Mouse (Mus musculus) lung, postnatal 0 days (tissue): ENCODE measurements around the gene Cdc73. TPM values are rescaled to one million over a fixed set of nuclear protein-coding genes. Genes with fewer than 3 reads are reported as not detected.

Experiments used
- ATAC-seq: fragments of 200-750 bp; cut with Nextera tagmentation; 2 replicates; pipeline ENCODE4 v1.8.0; 2017; ENCODE audit warnings: moderate library complexity
- DNase-seq: peaks from one replicate; pipeline ENCODE4 v3.0.0-alpha.2; 2016; ENCODE audit warnings: low spot score
- H3K27ac ChIP-seq: fragments of 300-500 bp; sonication (generic); 2 replicates; pipeline ENCODE4 v1.5.1; 2014; ENCODE audit warnings: antibody characterized with exemption, mild to moderate bottlenecking, low read length, mixed read lengths
- H3K27me3 ChIP-seq: fragments of 300-500 bp; sonication (generic); replicated peaks from 2 replicates; pipeline ENCODE4 v1.6.1; 2014; ENCODE audit warnings: low read length, mixed read lengths; ENCODE audit not compliant: insufficient read depth
- H3K36me3 ChIP-seq: fragments of 300-500 bp; sonication (generic); 2 replicates; pipeline ENCODE4 v1.6.1; 2014; ENCODE audit warnings: low read length, mixed read lengths; ENCODE audit not compliant: insufficient read depth
- H3K4me1 ChIP-seq: fragments of 300-500 bp; sonication (generic); 2 replicates; pipeline ENCODE4 v1.6.1; 2014; ENCODE audit warnings: antibody characterized with exemption, low read depth, low read length, mixed read lengths; ENCODE audit not compliant: insufficient read depth
- H3K4me2 ChIP-seq: fragments of 300-500 bp; sonication (generic); replicated peaks from 2 replicates; pipeline ENCODE4 v1.6.1; 2014; ENCODE audit warnings: low read depth, mild to moderate bottlenecking, low read length, moderate library complexity, mixed read lengths
- H3K4me3 ChIP-seq: fragments of 300-500 bp; sonication (generic); 2 replicates; pipeline ENCODE4 v1.5.1; 2014; ENCODE audit warnings: low read depth, low read length
- H3K9ac ChIP-seq: fragments of 300-500 bp; sonication (generic); replicated peaks from 2 replicates; pipeline ENCODE4 v1.6.1; 2014; ENCODE audit warnings: low read depth, mild to moderate bottlenecking
- H3K9me3 ChIP-seq: fragments of 300-500 bp; sonication (generic); 2 replicates; pipeline ENCODE4 v1.6.1; 2016; ENCODE audit warnings: low read length, mixed read lengths
- CTCF ChIP-seq: IDR thresholded peaks from 2 replicates; pipeline ENCODE4 v1.5.1; 2016; ENCODE audit warnings: antibody characterized with exemption, mild to moderate bottlenecking
- EP300 ChIP-seq: IDR thresholded peaks from 2 replicates; pipeline ENCODE4 v1.6.1; 2016; ENCODE audit warnings: antibody characterized with exemption, mild to moderate bottlenecking, control low read depth
- WGBS: fragments of 180-500 bp; shearing (Covaris S2); extraction: QIAGEN DNeasy Blood & Tissue Kit; methylation state at CpG from one replicate; pipeline ENCODE4 v1.1.7; 2014; 5-methylcytosine and 5-hydroxymethylcytosine counted together
- polyA plus RNA-seq: library from polyadenylated mRNA; unstranded; fragments of >200 nt; fragmentation: Nextera tagmentation; extraction: Ambion mirVana; gene quantifications from 2 replicates; pipeline ENCODE4 v1.2.1, GENCODE M21; 2015

The Cdc73 gene
- polyA plus RNA-seq, 1 experiment from 2014 or later = 15.0 TPM

DNA sequence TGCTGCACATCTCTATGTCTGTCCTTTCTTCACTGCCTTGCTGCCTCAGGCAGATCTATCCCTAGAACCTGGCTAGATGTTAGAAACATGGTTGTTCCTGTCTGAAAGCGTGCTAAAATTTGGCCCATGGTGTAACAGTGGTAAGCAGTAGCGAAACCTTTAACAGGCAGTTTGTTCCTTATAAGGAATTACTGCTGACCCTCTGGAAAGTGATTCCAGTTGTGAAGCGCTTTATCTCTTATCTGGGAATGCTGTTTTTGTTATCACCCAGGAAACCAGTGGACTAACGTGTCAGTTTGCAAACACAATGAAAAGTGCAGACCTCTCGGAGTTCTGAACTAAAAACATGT is 7.9 kb upstream of the Cdc73 start:
- no peak for DNase-seq
- WGBS = 42% methylated on average over 5 of the region's 5 CpGs
- Histone ChIP-seq H3K4me1 (no peaks in the 10 kb centered on the region), H3K27me3 (no peaks in the 10 kb centered on the region), H3K9me3 (no peaks in the 10 kb centered on the region), H3K4me3 (no peak overlapping the region), H3K4me2 (no peak overlapping the region), H3K36me3 (no peaks in the 10 kb centered on the region), H3K27ac (no peak overlapping the region), H3K9ac (no peak overlapping the region)
- ATAC-seq = no peak
- no peak for TF ChIP-seq EP300
- no peak for TF ChIP-seq CTCF

DNA sequence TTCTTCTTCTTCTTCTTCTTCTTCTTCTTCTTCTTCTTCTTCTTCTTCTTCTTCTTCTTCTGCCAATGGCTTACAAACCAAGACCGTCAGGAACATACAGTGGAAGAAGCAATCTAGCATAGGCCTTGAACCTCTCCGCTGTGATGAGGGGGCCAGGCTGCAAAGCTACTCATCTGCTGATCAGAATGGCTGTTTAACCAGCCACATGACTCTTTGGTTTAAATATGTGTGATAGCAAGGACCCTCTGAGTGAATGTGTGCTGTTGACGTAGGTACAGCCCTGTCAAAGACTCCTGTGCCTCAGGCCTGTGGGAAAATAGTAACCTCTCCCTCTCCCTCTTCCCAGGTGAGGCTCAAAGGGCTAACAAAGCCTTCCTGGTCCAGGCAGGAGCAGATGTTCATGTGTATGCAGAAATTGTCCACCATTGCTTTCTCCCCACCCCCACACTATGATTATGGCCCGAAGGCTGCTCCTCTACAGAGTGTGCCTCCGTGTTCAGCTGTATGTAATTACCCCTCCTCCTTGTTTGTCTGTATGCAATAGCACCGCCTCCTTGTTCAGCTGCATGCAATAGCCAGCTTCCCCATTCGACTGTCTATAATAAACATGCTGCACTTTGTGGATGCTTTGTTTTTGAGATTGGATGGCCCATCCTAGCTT is 7.4 kb upstream of the Cdc73 start:
- Histone ChIP-seq H3K27ac (no peak overlapping the region), H3K4me3 (no peak overlapping the region), H3K4me2 (no peak overlapping the region), H3K9me3 (no peaks in the 10 kb centered on the region), H3K27me3 (no peaks in the 10 kb centered on the region), H3K9ac (no peak overlapping the region), H3K4me1 (no peaks in the 10 kb centered on the region), H3K36me3 (no peaks in the 10 kb centered on the region)
- TF ChIP-seq CTCF (no peak), EP300 (no peak)
- no peak for ATAC-seq
- DNase-seq = no peak
- 70% methylated on average over 7 of the region's 7 CpGs for WGBS

GRCm38 (mm10) chr1:143708361-143708760 is 5.7 kb upstream of the Cdc73 start:
- no peaks in the 10 kb centered on the region for H3K27me3 ChIP-seq
- DNase-seq = no peak
- no peak overlapping the region for H3K9ac ChIP-seq
- no peak for ATAC-seq
- H3K27ac ChIP-seq = no peak overlapping the region
- H3K4me1 ChIP-seq = no peaks in the 10 kb centered on the region
- H3K4me3 ChIP-seq = no peak overlapping the region
- no peak overlapping the region for H3K4me2 ChIP-seq
- no peaks in the 10 kb centered on the region for H3K36me3 ChIP-seq
- TF ChIP-seq CTCF (no peak), EP300 (no peak)
- WGBS = 61% methylated on average over 6 of the region's 6 CpGs
- H3K9me3 ChIP-seq = no peaks in the 10 kb centered on the region

GRCm38 (mm10) chr1:143707006-143707405 is 4.3 kb upstream of the Cdc73 start:
- Histone ChIP-seq H3K36me3 (no peaks in the 10 kb centered on the region), H3K4me2 (no peak overlapping the region), H3K9ac (no peak overlapping the region), H3K27ac (no peak overlapping the region), H3K4me3 (no peak overlapping the region), H3K27me3 (no peaks in the 10 kb centered on the region), H3K4me1 (no peaks in the 10 kb centered on the region), H3K9me3 (no peaks in the 10 kb centered on the region)
- no peak for ATAC-seq
- WGBS = 60% methylated on average over 4 of the region's 4 CpGs
- TF ChIP-seq EP300 (no peak), CTCF (no peak)
- DNase-seq = no peak

DNA sequence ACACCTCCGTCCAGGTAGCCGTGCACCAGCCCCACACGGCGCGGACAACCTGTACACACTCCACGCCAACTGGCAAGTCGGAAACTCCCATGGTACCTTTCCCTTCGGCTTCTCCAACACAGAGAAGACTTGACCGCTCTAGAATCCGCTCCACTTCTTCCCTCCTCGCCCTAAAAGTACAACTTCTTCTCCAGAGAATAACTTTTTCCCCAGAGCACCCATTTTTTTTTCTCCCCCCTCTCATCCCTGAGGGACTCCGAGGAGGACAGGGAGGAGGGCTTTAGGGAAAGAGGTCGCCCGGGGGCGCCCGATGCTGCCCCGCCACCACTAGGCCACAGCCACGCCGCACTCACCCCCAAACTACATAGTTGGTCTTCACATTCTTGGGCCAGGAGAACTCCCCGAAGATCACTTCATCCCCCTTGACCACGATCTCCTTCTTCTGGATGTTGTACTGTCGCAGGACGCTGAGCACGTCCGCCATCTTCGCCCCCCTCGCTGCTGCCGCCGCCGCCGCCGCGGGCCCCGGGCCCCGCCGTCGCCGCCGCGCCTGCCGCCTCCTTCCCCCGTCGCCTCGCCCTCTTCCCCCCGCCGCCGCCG is 452 bp downstream of the Cdc73 start:
- no peaks in the 10 kb centered on the region for H3K27me3 ChIP-seq
- WGBS = under 1% methylated on average over 36 of the region's 48 CpGs
- peak; percentile 17; the same call in 1 of the 2 replicates for TF ChIP-seq CTCF
- no peak for TF ChIP-seq EP300
- no peaks in the 10 kb centered on the region for H3K9me3 ChIP-seq
- no peaks in the 10 kb centered on the region for H3K36me3 ChIP-seq
- peak overlapping the region; percentile 95 for H3K27ac ChIP-seq
- peaks cover 3% of the 10 kb centered on the region; the same call in 1 of the 2 replicates for H3K4me1 ChIP-seq
- ATAC-seq (peak; percentile 60), DNase-seq (peak; percentile 71)
- H3K9ac ChIP-seq = peak overlapping the region; percentile 93
- H3K4me2 ChIP-seq = peak overlapping the region; percentile 83
- peak overlapping the region; percentile 94 for H3K4me3 ChIP-seq

DNA sequence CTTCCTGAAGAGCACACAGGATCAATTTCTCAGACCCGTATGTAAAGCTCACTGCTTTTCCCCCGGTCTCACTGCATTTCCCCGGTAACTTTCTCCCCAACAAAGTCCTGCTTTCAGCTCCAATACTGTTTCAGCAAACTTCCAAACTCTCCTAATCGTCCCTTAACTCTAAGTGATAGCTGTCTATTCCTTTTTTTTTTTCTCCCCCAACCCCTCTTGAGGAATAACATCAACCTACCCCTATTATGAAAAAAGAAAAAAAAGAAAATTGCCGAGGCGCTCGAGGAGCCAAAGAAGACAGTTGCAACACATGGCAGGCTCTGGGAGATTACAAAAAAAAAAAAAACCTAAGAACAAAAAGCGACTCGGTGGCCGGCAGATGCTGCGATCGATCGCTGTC is 957 bp downstream of the Cdc73 start:
- Histone ChIP-seq H3K4me2 (peak overlapping the region; percentile 83), H3K36me3 (no peaks in the 10 kb centered on the region), H3K4me3 (peak overlapping the region; percentile 94), H3K9ac (peak overlapping the region; percentile 93), H3K9me3 (no peaks in the 10 kb centered on the region), H3K4me1 (peaks cover 3% of the 10 kb centered on the region; the same call in 1 of the 2 replicates), H3K27ac (peak overlapping the region; percentile 95), H3K27me3 (no peaks in the 10 kb centered on the region)
- TF ChIP-seq EP300 (no peak), CTCF (no peak)
- ATAC-seq (no peak), DNase-seq (no peak)
- WGBS = 0% methylated on average over 13 of the region's 13 CpGs
